Mouse (Mus musculus) T-cell, adult 2 months (primary cell): ENCODE measurements at regions not wholly inside any gene's neighbourhood (a gene's known extent, or its start where the extent isn't known, plus 50 kb on each side); places are given as distances from the start of the nearest gene placed in this dataset.

Source experiments
- DNase-seq: peaks from one replicate; pipeline ENCODE4 v3.0.0; 2022; ENCODE audit warnings: low spot score

- no peak for DNase-seq
These were observed 246.3 kb upstream of the Hnrnpa3 start for GRCm38 (mm10) chr2:75412735-75413134.

GRCm38 (mm10) chr2:75418689-75419088 lies 240.4 kb upstream of the Hnrnpa3 start:
- no peak for DNase-seq

- DNase-seq: no peak
These were observed 239.9 kb upstream of the Hnrnpa3 start for GRCm38 (mm10) chr2:75419142-75419541.

GRCm38 (mm10) chr2:75422798-75423685 lies 236.0 kb upstream of the Hnrnpa3 start:
- DNase-seq: no peak

GRCm38 (mm10) chr2:75423872-75424271 lies 235.2 kb upstream of the Hnrnpa3 start:
- DNase-seq: no peak

- DNase-seq: no peak
These were observed 234.7 kb upstream of the Hnrnpa3 start for GRCm38 (mm10) chr2:75424363-75424762.

- no peak for DNase-seq
These were observed 234.2 kb upstream of the Hnrnpa3 start for GRCm38 (mm10) chr2:75424911-75425310.

GRCm38 (mm10) chr2:75425384-75425783 lies 233.7 kb upstream of the Hnrnpa3 start:
- DNase-seq: no peak

GRCm38 (mm10) chr2:75425791-75426190 lies 233.3 kb upstream of the Hnrnpa3 start:
- no peak for DNase-seq

GRCm38 (mm10) chr2:75427936-75428458 lies 231.1 kb upstream of the Hnrnpa3 start:
- DNase-seq: no peak

GRCm38 (mm10) chr2:75430161-75430940 lies 228.7 kb upstream of the Hnrnpa3 start:
- DNase-seq: no peak

GRCm38 (mm10) chr2:75431981-75432380 lies 227.1 kb upstream of the Hnrnpa3 start:
- no peak for DNase-seq

GRCm38 (mm10) chr2:75434521-75434920 lies 224.5 kb upstream of the Hnrnpa3 start:
- DNase-seq: no peak

GRCm38 (mm10) chr2:75439522-75440230 lies 219.4 kb upstream of the Hnrnpa3 start:
- DNase-seq: no peak

- DNase-seq: no peak
These were observed 216.4 kb upstream of the Hnrnpa3 start for GRCm38 (mm10) chr2:75442632-75443031.

- DNase-seq: no peak
These were observed 213.9 kb upstream of the Hnrnpa3 start for GRCm38 (mm10) chr2:75445189-75445588.

GRCm38 (mm10) chr2:75446996-75447715 lies 211.9 kb upstream of the Hnrnpa3 start:
- no peak for DNase-seq

GRCm38 (mm10) chr2:75448221-75448620 lies 210.8 kb upstream of the Hnrnpa3 start:
- no peak for DNase-seq

- no peak for DNase-seq
These were observed 207.2 kb upstream of the Hnrnpa3 start for GRCm38 (mm10) chr2:75451846-75452267.

GRCm38 (mm10) chr2:75452274-75453148 lies 206.6 kb upstream of the Hnrnpa3 start:
- DNase-seq: no peak
